Mouse (Mus musculus) mesoderm, embryonic 11.5 days (tissue): Measurements from ENCODE around the gene Xylt2.
"Not testable (repeated sequence)": the region's sequence is repeated elsewhere in the genome, so short reads cannot be mapped to it uniquely, and the experiment has no call there.

Experiments used
- DNase-seq: peaks from one replicate; pipeline ENCODE4 v3.0.0-alpha.2; 2012; ENCODE audit warnings: low read depth, low spot score

Xylt2 gene

DNA sequence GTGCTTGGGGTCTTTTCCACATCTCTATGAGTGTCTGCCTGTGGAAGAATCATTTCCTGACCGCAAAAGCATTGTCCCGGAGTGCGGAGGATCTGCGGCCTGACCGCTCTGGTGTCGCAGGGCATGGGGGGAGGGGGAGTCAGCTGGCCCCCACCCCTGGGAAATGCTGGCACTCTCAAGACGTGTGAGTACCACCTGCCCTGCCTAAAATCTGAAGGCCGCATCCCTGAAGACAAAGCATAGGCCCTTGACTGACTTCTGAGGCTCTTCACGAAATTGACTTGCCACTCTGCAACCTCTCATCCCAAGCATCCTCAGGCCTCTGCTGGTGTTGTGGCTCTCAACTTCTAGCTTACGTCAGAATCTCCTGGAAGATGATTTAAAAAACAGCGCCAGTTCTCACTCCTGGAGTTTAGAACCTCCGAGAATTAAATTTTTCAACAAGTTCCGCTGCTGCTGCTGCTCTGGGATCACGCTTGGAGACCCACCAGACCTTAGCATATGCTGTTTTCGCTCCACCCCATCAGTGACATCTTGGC, 361 bp upstream of the Xylt2 start:
- DNase-seq, result no peak

DNA sequence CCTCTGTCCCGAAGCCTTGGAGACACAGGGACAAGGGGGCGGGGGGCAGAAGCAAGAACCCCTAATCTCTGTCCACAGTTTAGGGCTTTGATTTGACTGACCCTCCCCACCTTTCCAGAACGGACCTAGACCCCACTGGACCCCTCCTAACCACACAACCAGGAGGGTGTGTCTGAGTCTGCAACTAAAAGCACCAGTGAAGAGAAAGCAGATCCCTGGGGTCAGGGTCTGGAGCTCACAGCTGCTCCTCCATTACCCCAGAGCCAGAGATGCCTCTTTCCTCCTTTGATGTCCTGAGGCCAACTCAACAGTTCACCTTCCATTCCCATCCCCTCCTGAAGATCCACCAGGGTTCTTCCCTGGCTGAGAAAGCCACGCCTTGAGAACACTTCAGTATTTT, 1.0 kb downstream of the Xylt2 start:
- no peak for DNase-seq

DNA sequence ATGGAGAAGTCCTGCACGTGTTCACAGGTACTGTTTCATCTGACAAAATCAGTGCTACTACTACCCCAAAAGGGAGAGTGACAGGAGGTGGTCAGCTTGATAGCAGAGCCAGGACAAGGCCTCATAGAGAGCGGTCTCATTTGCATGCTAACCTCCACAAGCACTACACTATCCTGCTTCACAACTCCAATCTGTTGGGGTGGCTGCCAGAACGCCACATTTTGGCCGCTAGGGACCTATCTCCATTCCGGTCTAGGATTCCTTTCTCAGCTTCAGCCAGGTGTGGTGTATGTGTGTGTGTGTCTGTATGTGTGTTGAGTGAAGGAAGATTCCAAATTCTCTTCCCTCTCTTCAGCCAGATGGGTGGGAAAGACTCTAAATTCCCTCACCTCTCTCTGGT, 1.9 kb downstream of the Xylt2 start:
- no peak for DNase-seq

DNA sequence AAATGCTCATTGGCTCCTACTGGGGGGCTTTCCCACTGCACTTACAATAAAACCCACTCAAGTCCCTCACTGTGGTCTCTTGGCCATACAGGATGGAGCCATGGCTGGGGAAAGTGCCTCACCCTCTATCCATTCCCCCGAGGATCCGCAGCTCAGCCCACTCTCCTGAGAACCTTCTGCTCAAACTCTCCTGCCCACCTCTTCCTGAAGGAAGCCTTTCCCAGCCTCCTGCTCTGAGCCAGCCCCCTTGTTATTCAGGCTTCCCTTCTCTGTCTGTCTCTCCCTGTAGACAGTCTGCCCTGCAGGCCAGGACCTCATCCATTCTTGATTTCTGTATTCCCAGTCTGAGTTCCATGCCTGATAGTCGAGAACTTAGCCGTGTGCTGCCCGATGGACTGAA, 2.3 kb downstream of the Xylt2 start:
- DNase-seq, result no peak

DNA sequence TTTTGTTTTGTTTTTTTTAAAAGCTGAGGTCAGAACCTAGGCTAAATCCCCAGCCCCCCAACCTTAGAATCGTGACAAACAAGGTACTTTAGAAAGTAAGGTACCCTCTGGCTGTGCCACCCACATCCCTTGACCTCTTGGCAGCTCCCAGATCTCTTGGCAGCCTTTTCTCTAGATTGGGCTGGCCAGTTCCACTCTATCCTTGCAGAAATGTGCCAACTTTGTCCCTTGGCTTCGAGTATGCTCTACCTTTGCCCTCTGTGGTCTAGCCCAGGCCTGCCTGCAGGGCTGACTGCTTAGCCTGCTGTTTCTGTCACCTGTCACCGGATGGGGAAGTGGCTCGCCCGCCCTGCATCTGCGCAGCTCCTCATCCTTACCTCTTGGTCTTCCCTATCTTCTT, 12.0 kb downstream of the Xylt2 start:
- DNase-seq, result no peak

DNA sequence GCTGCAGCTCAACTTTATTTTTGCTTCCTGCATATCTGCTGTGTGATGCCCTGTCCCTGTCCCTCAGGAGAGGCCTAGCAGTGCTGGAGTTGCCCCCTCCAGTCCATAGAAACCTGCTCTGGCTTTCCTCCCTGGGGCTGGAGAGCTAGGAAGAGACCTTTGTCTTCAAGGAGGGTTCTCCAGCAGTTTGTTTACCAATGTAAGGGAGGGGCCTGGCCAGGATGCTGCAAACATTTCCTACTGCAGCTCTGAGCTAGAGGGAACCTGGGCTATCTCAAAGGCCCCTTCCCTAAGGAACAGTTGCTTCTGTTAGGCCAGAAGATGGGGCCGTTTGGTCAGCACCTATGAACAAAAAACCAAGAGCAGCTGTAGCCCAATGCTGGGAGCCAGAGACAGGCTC, 16.0 kb downstream of the Xylt2 start:
- DNase-seq, result no peak

DNA sequence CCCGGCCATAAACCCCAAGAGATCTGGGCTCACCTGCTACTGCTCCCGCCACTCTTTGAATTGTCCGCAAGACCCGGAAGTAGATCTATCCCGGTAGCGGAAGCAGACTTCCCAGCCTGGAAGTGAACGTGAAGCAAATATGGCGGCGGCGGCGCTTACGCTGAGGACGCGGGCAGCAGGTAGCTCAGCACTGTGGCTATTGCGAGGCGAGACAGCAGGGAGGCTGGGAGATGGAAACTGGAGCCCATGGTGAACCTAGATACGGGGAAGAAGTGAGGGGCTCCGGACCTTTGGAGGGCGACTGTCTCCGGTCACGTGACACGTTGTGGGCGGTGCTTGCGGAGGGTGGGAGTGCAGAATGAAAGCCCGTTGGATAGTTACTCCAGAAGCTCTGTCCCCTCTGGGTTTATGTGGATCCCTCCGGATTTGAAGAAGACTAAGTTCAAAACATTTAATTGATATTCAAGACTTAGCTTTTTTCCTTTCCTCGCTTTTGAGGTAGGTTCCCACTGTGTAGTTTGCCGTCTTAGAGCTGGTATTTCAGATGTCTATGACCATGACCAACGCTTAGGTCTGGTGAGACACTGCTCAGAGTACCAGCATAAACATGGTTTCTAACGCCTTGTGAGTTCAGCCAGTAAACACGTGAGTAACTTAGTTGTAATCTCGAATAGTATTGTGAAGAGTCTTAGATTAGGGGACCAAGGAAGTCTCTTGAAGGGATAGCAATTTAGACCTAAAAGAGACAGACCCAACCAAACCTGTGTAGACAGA, 23.5 kb downstream of the Xylt2 start, which contains the start of the genes Mrpl27 and Eme1:
Gene Mrpl27, plus strand, starts transcription at position 105 of the 774 bp plus-strand sequence.
Gene Eme1, minus strand, starts transcription at position 302 of the 774 bp plus-strand sequence.
- peak; percentile 77 for DNase-seq

DNA sequence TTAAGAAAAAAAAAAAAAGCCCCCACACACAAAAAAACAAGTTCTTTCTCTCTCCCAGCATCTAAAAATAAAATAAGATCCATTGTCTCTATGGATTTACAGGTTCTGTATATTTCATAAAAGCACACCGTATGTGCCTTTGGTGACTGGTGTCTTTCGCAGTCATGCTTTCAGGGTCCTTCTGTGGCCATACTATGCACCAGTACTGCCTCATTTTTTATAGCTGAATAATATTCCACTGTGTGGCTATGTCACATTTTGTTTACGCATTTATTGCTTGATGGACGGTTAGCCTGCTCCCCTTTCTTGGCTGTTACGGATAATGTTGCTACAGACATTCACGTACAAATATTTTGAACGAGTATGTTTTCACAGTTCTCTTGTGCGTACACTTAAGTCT, 24.3 kb downstream of the Xylt2 start:
- DNase-seq, result no peak

DNA sequence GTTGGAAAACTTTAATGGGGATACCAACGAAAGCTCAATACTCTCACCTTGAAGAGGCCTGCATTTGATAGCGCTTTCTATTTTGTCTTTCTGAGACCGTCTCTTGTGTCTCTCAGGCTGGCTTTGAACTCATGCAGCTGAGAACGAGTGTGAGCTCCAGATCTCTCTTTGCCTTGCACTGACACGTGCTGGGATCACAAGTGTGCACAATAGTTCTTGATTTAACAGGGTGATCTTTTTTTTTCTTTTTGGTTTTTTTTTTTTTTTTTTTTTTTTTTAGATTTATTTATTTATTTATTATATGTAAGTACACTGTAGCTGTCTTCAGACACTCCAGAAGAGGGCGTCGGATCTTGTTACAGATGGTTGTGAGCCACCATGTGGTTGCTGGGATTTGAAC, 26.1 kb downstream of the Xylt2 start:
- not testable (repeated sequence) for DNase-seq

DNA sequence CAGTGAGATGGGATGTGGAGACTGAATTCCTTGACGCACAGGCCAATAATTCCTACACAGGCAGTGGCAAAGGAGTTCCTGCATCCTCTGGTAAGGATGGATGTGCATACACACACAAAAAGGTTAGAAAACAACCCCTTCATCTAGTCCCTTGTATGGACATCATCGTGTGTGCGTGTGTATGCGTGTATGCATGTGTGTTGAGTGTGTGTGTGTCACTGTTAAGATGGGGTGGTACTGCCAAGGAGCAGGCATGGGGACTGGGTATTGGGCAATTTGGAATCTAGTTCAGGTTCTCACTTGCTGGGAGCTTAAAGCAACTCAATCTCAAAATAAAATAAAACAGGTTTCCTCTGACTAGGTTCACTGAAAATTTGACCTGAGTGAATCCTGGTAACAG, 30.9 kb downstream of the Xylt2 start:
- no peak for DNase-seq

DNA sequence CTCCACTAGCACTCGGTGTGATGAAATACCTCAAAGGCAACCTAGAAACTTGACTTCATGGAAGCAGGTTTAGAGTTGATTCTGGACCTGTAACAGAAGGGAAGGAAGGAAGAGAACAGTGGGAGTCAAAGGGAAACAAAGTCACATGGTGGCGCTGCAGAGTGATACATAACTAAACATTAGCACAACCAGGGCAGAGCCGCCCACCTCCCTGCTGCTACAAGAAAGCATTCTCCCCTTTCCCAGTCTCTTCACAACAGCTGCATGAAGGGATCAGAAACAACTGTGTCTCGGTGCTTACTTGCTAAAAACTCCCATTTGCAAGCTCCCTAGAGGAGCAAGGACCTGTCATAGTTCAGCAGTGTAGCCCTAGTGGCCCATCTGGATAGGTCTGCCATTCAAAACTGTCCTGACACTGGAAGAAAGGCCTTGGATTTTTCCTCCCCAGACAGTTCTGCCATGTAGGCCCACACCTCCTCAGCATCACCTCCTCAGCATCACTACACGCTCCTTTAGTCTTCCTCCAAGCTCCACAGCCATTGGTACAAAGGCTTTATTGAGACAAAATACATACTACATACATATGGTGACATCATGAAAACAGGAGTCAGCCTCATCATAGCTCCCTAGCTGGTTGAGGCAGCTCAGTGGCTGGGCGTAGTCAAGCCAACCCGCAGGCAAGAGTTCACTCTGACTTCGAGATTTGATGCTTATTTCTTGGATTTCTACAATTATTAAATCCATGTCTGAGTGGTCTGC, 32.7 kb downstream of the Xylt2 start:
- no peak for DNase-seq

DNA sequence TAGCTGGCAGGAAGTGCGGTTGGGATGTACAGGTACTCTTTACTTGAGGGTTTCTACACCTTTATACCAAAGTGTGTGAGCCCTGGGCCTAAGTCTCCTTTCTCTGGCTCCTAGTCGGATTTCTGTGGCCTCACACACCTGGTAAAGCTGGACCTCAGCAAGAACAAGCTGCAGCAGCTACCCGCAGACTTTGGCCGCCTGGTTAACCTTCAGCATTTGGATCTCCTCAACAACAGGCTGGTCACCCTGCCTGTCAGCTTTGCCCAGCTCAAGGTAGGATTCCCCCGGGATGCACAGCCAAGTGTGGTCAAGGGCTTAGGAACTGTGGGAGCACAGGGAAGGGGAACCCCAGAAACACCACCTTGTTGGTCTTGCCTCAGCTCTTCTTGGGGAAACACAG, 42.9 kb downstream of the Xylt2 start:
- DNase-seq, result no peak

DNA sequence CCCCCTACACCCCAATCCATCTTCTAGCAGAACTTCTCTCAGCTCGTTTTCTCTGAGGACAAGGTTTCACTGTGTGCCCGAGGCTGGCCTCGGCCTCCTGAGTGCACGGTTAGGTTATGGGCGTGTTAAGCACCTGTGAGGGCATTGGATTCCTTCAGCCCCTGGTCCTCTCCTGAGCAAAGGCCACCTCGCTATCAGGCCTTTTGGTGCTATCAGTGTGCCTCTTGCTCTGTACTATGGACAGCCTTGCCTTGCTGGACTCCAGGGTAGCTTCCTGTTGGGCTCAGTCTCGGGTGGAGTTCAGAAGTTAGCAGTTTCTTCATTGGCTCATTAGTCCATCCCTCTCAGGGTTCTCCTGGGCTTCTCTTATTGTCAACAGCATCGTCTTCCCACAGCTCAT, 44.3 kb downstream of the Xylt2 start:
- no peak for DNase-seq

DNA sequence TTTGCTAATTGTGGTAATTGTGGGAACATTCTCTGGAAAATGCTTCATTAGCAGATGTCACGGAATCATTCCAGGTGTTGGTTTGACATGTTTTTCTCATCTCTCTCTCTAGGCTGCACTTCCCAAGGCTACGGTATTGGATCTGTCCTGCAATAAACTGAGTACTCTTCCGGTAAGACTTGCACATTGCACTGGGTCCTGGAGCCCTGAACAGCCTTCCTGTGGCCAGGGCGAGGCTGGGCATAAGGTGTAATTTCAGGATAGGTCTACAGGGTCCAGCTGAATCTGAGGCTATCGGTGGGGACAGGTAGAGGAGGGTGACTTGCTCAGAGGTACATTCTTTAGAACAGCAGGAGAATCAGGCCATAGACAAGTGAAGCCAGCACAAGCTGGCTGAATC, 45.3 kb downstream of the Xylt2 start:
- no peak for DNase-seq

DNA sequence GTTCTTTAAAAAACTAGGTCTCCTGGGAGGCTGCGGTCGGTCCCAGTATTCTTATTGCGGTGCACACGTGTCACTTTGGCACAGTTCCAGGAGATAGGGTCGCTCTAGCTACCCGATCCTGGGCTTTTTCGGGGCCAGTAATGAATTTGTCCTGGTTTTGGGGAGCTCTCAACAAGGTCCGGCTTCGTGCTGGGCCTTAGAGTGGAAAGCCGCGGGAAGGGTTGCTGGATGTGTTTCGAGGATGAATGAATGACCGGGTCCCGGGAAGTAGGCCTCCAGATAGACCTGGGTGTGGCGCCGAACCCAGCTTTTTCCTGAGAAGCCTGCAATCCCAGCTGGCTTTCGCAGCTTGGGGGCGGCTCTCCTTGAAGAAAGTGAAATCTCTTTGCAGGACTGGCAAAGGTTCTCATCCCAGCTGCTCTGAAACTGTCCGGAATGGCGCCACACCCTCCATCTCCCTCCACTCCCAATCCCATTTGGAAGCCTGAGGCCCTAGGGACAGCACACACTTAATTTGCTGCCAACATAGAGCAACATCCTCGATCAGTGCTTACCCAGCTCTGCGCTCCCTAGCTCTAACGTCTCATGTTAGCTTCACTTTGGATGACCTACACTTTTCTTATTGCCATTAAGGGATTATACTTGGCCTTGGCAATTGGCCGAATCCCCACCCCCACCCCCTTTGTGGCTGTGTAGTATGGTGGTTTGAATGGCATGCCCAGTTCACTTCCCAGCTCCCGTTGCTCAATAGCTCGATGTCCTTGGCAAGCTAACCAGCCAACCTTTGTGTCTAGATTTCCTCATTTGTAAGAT, 46.9 kb downstream of the Xylt2 start:
- DNase-seq, result peak; percentile 24

DNA sequence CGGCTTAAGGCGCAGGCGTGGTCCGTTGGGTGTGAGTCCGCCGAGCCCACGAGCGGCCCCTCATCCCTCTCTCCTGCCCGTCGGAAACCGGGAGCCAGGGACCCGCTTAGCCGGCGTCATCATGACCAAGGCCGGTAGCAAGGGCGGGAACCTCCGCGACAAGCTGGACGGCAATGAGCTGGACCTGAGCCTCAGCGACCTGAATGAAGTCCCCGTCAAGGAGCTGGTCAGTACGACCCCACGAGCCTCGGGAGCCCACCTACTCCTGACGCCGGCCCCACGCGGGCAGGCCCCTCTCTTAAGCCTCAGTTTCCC, 47.5 kb downstream of the Xylt2 start:
- DNase-seq, result no peak

DNA sequence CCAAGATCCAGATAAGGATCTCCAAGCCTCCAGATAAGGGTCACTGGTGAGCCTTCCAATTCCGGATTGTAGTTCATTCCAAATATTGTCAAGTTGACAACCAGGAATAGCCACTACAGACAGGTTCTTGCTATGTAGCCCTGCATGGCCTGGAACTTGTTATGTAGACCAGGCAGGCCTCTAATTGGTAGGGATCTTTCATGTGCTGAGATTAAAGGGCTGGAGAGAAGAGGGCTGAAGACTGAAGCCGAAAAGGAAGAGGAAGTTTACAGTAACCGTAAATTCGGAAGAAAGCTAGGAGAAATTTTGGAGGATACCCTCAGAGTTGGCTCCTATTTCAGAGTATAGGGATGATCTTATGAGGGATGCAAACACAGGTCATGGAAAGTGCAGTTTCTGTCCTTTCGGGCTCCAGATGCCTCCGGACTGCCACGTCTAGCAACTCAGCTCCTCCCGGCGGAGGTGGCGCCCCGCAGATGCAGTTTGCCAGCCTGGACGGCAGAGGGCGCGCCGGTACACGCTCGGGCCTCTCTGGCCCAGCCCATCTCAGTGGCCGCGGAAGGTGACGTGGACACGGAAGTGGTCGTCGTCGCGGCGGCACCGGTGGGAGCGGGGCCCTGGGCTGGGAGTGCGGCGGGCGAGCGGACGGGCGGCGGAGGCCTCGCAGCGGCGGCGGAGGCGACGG, 48.0 kb downstream of the Xylt2 start, which contains the start of gene Lrrc59:
Gene Lrrc59, plus strand, starts transcription at position 569 of the 685 bp plus-strand sequence.
- peak; percentile 93 for DNase-seq

DNA sequence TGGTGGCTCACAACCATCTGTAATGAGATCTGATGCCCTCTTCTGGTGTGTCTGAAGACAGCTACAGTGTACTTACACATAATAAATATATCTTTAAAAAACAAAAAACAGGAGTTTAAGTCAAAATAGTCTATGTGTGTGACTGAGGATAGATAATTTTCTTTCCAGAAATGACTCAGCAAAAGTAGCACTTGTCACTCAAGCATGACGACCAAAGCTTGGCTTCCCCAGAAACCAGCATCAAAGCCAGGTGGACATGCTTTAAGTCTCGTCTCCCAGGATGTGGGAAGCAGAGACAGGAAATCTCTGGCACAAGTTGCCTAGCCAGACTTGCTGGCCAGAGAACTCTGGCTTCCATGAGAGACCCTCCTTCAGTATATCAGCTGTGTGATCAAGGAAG, 55.2 kb downstream of the Xylt2 start:
- no peak for DNase-seq

DNA sequence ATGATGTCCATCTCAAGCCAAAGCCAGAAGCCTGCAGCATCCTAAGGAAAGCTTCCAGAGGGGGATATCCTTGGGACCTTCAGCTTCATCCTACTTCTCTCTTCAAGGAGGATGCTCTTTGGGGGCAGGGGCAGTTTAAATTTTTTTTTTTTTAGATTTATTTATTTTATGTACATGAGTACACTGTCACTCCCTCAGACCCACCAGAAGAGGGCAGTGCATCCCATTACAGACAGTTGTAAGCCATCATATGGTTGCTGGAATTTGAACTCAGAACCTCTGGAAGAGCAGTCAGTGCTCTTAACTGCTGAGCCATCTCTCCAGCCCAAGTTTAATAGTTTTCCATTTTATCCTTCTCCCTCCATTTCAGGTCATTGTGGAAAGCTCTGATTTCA, 55.9 kb downstream of the Xylt2 start:
- no peak for DNase-seq

DNA sequence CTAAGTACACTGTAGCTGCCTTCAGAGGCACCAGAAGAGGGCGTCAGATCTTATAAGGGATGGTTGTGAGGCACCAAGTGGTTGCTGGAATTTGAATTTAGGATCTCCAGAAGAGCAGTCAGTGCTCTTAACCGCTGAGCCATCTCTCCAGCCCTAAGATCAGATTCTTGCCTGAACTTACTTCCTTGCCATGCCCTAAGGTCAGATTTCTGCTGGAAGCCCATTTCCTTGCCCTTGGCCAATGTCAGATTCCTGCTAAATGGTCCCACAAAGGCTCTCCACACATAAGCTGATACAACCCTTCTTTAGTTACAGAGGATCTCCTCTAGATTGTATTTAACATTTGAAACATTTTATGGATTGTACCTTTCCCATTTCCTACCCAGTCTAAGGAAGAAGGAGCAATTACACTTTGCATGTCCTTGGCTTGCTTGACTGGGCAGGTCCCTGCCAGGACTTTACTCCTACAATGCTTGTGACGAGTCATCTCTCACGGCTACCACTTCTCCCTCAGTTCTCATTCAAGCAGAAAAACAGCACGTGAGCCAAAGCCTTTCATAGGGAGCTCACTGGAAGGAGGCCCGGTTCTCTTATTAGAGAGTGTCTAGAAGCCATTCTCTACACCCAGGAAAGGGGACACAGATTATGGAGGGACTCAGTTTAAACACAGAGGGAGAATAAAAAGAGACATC, 56.4 kb downstream of the Xylt2 start:
- no peak for DNase-seq

DNA sequence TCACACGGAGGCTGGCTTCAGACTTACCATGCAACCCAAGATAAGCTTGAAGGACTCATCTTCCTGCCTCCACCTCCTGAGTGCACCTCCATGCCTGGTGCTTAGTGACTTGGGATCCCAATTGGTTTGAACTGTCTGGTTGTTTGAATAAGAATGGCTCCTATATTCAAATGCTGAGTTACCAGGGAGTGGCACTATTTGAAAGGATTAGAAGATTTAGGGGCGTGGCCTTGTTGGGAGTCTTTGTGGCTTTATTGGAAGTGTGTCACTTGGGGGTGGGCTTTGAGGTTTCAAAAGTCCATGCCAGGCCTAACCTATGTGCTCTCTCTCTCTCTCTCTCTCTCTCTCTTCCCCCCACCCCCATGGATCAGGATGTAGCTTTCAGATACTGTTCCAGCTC, 59.7 kb downstream of the Xylt2 start:
- DNase-seq, result no peak
